Mouse (Mus musculus): ENCODE measurements around the gene Art1. TPM values are rescaled to one million over a fixed set of nuclear protein-coding genes. Genes with fewer than 3 reads are reported as not detected.

Gene Art1
- polyA plus RNA-seq, 1 experiment from 2014 or later: not detected

- peak overlapping the region; percentile 70 for H3K4me3 ChIP-seq (ENCODE audit: low read depth, low read length)
- H3K4me2 ChIP-seq (replicated peaks; ENCODE audit: low read depth): peak overlapping the region; percentile 72
- H3K27ac ChIP-seq (ENCODE audit: low read depth, low read length): no peak overlapping the region
- H3K36me3 ChIP-seq (ENCODE audit: control insufficient read depth, insufficient read depth): no peaks in the 10 kb centered on the region
- no peak for TF ChIP-seq CTCF (IDR thresholded peaks at IDR 0.05; ENCODE audit: low read depth)
- no peaks in the 10 kb centered on the region for H3K9me3 ChIP-seq (ENCODE audit: control insufficient read depth)
- ATAC-seq: no peak
- 54% methylated on average over 6 of the region's 6 CpGs for WGBS
- peaks cover 17% of the 10 kb centered on the region; the same call in 1 of the 2 replicates for H3K4me1 ChIP-seq (replicated peaks; ENCODE audit: control insufficient read depth, insufficient read depth, low read length)
- 0 out of 2 replicates have a peak overlapping the region, but pooled peaks have one; percentile 26 for H3K9ac ChIP-seq (ENCODE audit: low read depth, low read length)
- H3K27me3 ChIP-seq (replicated peaks; ENCODE audit: control insufficient read depth, insufficient read depth, low read length): no peaks in the 10 kb centered on the region
Measured at GRCm38 (mm10) chr7:102066363-102066762, 35.2 kb upstream of the Art1 start.

- ATAC-seq: no peak
- Histone ChIP-seq H3K4me2 (replicated peaks; ENCODE audit: low read depth) (no peak overlapping the region), H3K4me1 (replicated peaks; ENCODE audit: control insufficient read depth, insufficient read depth, low read length) (no peaks in the 10 kb centered on the region), H3K36me3 (ENCODE audit: control insufficient read depth, insufficient read depth) (peaks cover 63% of the 10 kb centered on the region), H3K9me3 (ENCODE audit: control insufficient read depth) (no peaks in the 10 kb centered on the region), H3K4me3 (ENCODE audit: low read depth, low read length) (no peak overlapping the region), H3K27me3 (replicated peaks; ENCODE audit: control insufficient read depth, insufficient read depth, low read length) (no peaks in the 10 kb centered on the region), H3K27ac (ENCODE audit: low read depth, low read length) (no peak overlapping the region), H3K9ac (ENCODE audit: low read depth, low read length) (no peak overlapping the region)
- WGBS: 78% methylated on average over 7 of the region's 7 CpGs
- TF ChIP-seq CTCF (IDR thresholded peaks at IDR 0.05; ENCODE audit: low read depth): peak; percentile 76
Measured at GRCm38 (mm10) chr7:102076714-102077296, 24.7 kb upstream of the Art1 start.

- H3K36me3 ChIP-seq (ENCODE audit: control insufficient read depth, insufficient read depth): peaks cover 63% of the 10 kb centered on the region
- TF ChIP-seq CTCF (IDR thresholded peaks at IDR 0.05; ENCODE audit: low read depth): peak; percentile 90
- no peak overlapping the region for H3K4me2 ChIP-seq (replicated peaks; ENCODE audit: low read depth)
Measured at GRCm38 (mm10) chr7:102078517-102078916, 23.0 kb upstream of the Art1 start.

GRCm38 (mm10) chr7:102080311-102080710 lies 21.2 kb upstream of the Art1 start:
- H3K27me3 ChIP-seq (replicated peaks; ENCODE audit: control insufficient read depth, insufficient read depth, low read length): no peaks in the 10 kb centered on the region
- ATAC-seq: no peak
- 83% methylated on average over 8 of the region's 8 CpGs for WGBS
- TF ChIP-seq CTCF (IDR thresholded peaks at IDR 0.05; ENCODE audit: low read depth): no peak
- no peak overlapping the region for H3K27ac ChIP-seq (ENCODE audit: low read depth, low read length)
- peaks cover 53% of the 10 kb centered on the region for H3K36me3 ChIP-seq (ENCODE audit: control insufficient read depth, insufficient read depth)
- H3K4me3 ChIP-seq (ENCODE audit: low read depth, low read length): no peak overlapping the region
- H3K9me3 ChIP-seq (ENCODE audit: control insufficient read depth): no peaks in the 10 kb centered on the region
- no peaks in the 10 kb centered on the region for H3K4me1 ChIP-seq (replicated peaks; ENCODE audit: control insufficient read depth, insufficient read depth, low read length)
- H3K9ac ChIP-seq (ENCODE audit: low read depth, low read length): no peak overlapping the region
- no peak overlapping the region for H3K4me2 ChIP-seq (replicated peaks; ENCODE audit: low read depth)

More at GRCm38 (mm10) chr7:102078517-102078916, 23.0 kb upstream of the Art1 start:
- no peaks in the 10 kb centered on the region for H3K4me1 ChIP-seq (replicated peaks; ENCODE audit: control insufficient read depth, insufficient read depth, low read length)
- no peaks in the 10 kb centered on the region for H3K9me3 ChIP-seq (ENCODE audit: control insufficient read depth)
- no peak for ATAC-seq
- H3K27ac ChIP-seq (ENCODE audit: low read depth, low read length): no peak overlapping the region
- H3K9ac ChIP-seq (ENCODE audit: low read depth, low read length): no peak overlapping the region
- no peak overlapping the region for H3K4me3 ChIP-seq (ENCODE audit: low read depth, low read length)
- no peaks in the 10 kb centered on the region for H3K27me3 ChIP-seq (replicated peaks; ENCODE audit: control insufficient read depth, insufficient read depth, low read length)
- 69% methylated on average over 7 of the region's 7 CpGs for WGBS

GRCm38 (mm10) chr7:102081784-102082183 lies 19.8 kb upstream of the Art1 start:
- Histone ChIP-seq H3K9me3 (ENCODE audit: control insufficient read depth) (no peaks in the 10 kb centered on the region), H3K36me3 (ENCODE audit: control insufficient read depth, insufficient read depth) (peaks cover 46% of the 10 kb centered on the region), H3K9ac (ENCODE audit: low read depth, low read length) (no peak overlapping the region), H3K4me1 (replicated peaks; ENCODE audit: control insufficient read depth, insufficient read depth, low read length) (no peaks in the 10 kb centered on the region), H3K4me2 (replicated peaks; ENCODE audit: low read depth) (no peak overlapping the region), H3K4me3 (ENCODE audit: low read depth, low read length) (no peak overlapping the region), H3K27me3 (replicated peaks; ENCODE audit: control insufficient read depth, insufficient read depth, low read length) (no peaks in the 10 kb centered on the region), H3K27ac (ENCODE audit: low read depth, low read length) (no peak overlapping the region)
- ATAC-seq: no peak
- WGBS: 96% methylated on average over 5 of the region's 5 CpGs
- TF ChIP-seq CTCF (IDR thresholded peaks at IDR 0.05; ENCODE audit: low read depth): no peak

- TF ChIP-seq CTCF (IDR thresholded peaks at IDR 0.05; ENCODE audit: low read depth): no peak
- H3K27ac ChIP-seq (ENCODE audit: low read depth, low read length): no peak within 1 kb of the TSS
- WGBS: 75% methylated on average over 5 of the region's 5 CpGs
- ATAC-seq: no peak
- H3K9me3 ChIP-seq (ENCODE audit: control insufficient read depth): no peaks in the 10 kb centered on the region
- no peak within 1 kb of the TSS for H3K4me3 ChIP-seq (ENCODE audit: low read depth, low read length)
- H3K27me3 ChIP-seq (replicated peaks; ENCODE audit: control insufficient read depth, insufficient read depth, low read length): no peaks in the 10 kb centered on the region
- peaks cover 40% of the 10 kb centered on the region for H3K36me3 ChIP-seq (ENCODE audit: control insufficient read depth, insufficient read depth)
- H3K4me2 ChIP-seq (replicated peaks; ENCODE audit: low read depth): no peak within 1 kb of the TSS
- H3K9ac ChIP-seq (ENCODE audit: low read depth, low read length): no peak within 1 kb of the TSS
- no peaks in the 10 kb centered on the region for H3K4me1 ChIP-seq (replicated peaks; ENCODE audit: control insufficient read depth, insufficient read depth, low read length)
Measured at GRCm38 (mm10) chr7:102082816-102083215, 18.7 kb upstream of the Art1 start, which contains the start of gene Trpc2. Gene Trpc2 (plus strand): TSS chr7:102083116.
